Mouse (Mus musculus): ENCODE measurements around the gene Ddah2. TPM values are rescaled to one million over a fixed set of nuclear protein-coding genes. Genes with fewer than 3 reads are reported as not detected.

Gene Ddah2
- polyA plus RNA-seq, 1 experiment from 2014 or later = 582 TPM

GRCm38 (mm10) chr17:35023756-35024155 lies 35.1 kb upstream of the Ddah2 start:
- Histone ChIP-seq H3K4me3 (ENCODE audit: low read depth, low read length) (no peak overlapping the region), H3K4me1 (ENCODE audit: control insufficient read depth, insufficient read depth, low read length) (peaks cover 6% of the 10 kb centered on the region)
- DNase-seq (ENCODE audit: low spot score) = no peak

DNA sequence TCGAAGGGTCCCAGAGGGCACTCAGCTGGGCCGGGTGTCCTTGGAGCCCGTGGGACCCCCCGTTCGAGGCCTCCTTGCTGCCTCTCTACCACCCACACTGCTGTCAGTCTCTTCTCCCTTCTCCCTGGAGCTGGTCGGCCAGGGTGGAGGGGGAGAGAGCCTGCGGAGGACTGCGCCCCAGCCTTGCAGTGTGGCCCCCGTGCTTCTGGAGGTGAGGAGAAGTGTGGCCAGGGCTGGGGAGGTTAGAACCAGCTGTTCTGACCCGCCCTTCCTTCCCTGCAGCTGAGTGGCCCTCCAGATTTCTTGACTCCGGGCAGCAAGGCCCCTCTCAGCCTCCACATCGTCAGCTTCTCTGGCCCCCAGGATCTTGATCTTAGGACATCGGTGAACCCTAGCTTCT lies 34.6 kb upstream of the Ddah2 start:
- DNase-seq (ENCODE audit: low spot score) (no peak), ATAC-seq (ENCODE audit: insufficient number of reproducible peaks, low FRiP score, low TSS enrichment, low read depth) (no peak)
- H3K27me3 ChIP-seq (ENCODE audit: control insufficient read depth, insufficient read depth, low read length) = no peaks in the 10 kb centered on the region
- H3K36me3 ChIP-seq (ENCODE audit: control insufficient read depth, insufficient read depth, low read length) = no peaks in the 10 kb centered on the region
- no peak overlapping the region for H3K9ac ChIP-seq (ENCODE audit: low read length)
- no peak overlapping the region for H3K4me3 ChIP-seq (ENCODE audit: low read depth, low read length)
- H3K4me2 ChIP-seq (ENCODE audit: low read depth, severe bottlenecking) = no peak overlapping the region
- peaks cover 6% of the 10 kb centered on the region for H3K4me1 ChIP-seq (ENCODE audit: control insufficient read depth, insufficient read depth, low read length)
- 67% methylated on average over 13 of the region's 13 CpGs for WGBS
- no peak overlapping the region for H3K27ac ChIP-seq (replicated peaks; ENCODE audit: low read depth, low read length)
- H3K9me3 ChIP-seq (ENCODE audit: control insufficient read depth, low read length) = no peaks in the 10 kb centered on the region

More at GRCm38 (mm10) chr17:35023756-35024155, 35.1 kb upstream of the Ddah2 start:
- Histone ChIP-seq H3K27ac (replicated peaks; ENCODE audit: low read depth, low read length) (no peak overlapping the region), H3K9ac (ENCODE audit: low read length) (no peak overlapping the region), H3K9me3 (ENCODE audit: control insufficient read depth, low read length) (no peaks in the 10 kb centered on the region), H3K4me2 (ENCODE audit: low read depth, severe bottlenecking) (no peak overlapping the region), H3K27me3 (ENCODE audit: control insufficient read depth, insufficient read depth, low read length) (no peaks in the 10 kb centered on the region), H3K36me3 (ENCODE audit: control insufficient read depth, insufficient read depth, low read length) (no peaks in the 10 kb centered on the region)
- 70% methylated on average over 4 of the region's 4 CpGs for WGBS
- ATAC-seq (ENCODE audit: insufficient number of reproducible peaks, low FRiP score, low TSS enrichment, low read depth) = no peak

GRCm38 (mm10) chr17:35024691-35025488 lies 33.9 kb upstream of the Ddah2 start:
- Histone ChIP-seq H3K4me3 (ENCODE audit: low read depth, low read length) (no peak overlapping the region), H3K27me3 (ENCODE audit: control insufficient read depth, insufficient read depth, low read length) (no peaks in the 10 kb centered on the region), H3K9me3 (ENCODE audit: control insufficient read depth, low read length) (no peaks in the 10 kb centered on the region), H3K4me1 (ENCODE audit: control insufficient read depth, insufficient read depth, low read length) (peaks cover 10% of the 10 kb centered on the region), H3K4me2 (ENCODE audit: low read depth, severe bottlenecking) (no peak overlapping the region), H3K9ac (ENCODE audit: low read length) (no peak overlapping the region), H3K27ac (replicated peaks; ENCODE audit: low read depth, low read length) (no peak overlapping the region), H3K36me3 (ENCODE audit: control insufficient read depth, insufficient read depth, low read length) (no peaks in the 10 kb centered on the region)
- ATAC-seq (ENCODE audit: insufficient number of reproducible peaks, low FRiP score, low TSS enrichment, low read depth) = no peak
- 68% methylated on average over 6 of the region's 10 CpGs for WGBS
- DNase-seq (ENCODE audit: low spot score) = no peak

DNA sequence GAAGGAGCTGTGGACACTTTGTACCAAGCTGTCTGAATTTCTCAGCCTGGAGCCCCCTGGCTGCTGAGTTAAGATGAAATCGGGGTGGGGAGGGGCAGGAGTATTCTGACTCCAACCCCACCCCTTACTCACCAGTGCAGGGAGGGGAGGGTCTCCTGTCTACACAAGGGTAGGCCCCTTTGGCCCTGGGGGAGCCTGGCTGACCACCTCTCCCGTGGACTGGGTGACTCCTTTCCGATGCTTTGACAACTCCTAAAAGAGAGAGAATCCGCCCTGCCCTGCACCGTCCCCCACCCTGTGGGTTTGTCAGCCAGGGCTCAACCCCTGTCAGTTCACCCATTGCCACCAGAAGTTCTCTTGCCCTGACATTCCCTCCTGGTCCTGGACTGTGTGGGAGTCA lies 32.6 kb upstream of the Ddah2 start:
- ATAC-seq (ENCODE audit: insufficient number of reproducible peaks, low FRiP score, low TSS enrichment, low read depth) = no peak
- no peaks in the 10 kb centered on the region for H3K9me3 ChIP-seq (ENCODE audit: control insufficient read depth, low read length)
- H3K4me1 ChIP-seq (ENCODE audit: control insufficient read depth, insufficient read depth, low read length) = peaks cover 10% of the 10 kb centered on the region
- no peak overlapping the region for H3K27ac ChIP-seq (replicated peaks; ENCODE audit: low read depth, low read length)
- no peak overlapping the region; the same call in 1 of the 2 replicates for H3K9ac ChIP-seq (ENCODE audit: low read length)
- H3K36me3 ChIP-seq (ENCODE audit: control insufficient read depth, insufficient read depth, low read length) = no peaks in the 10 kb centered on the region
- H3K4me3 ChIP-seq (ENCODE audit: low read depth, low read length) = no peak overlapping the region
- no peak for DNase-seq (ENCODE audit: low spot score)
- 84% methylated on average over 5 of the region's 5 CpGs for WGBS
- no peaks in the 10 kb centered on the region for H3K27me3 ChIP-seq (ENCODE audit: control insufficient read depth, insufficient read depth, low read length)
- no peak overlapping the region for H3K4me2 ChIP-seq (ENCODE audit: low read depth, severe bottlenecking)

DNA sequence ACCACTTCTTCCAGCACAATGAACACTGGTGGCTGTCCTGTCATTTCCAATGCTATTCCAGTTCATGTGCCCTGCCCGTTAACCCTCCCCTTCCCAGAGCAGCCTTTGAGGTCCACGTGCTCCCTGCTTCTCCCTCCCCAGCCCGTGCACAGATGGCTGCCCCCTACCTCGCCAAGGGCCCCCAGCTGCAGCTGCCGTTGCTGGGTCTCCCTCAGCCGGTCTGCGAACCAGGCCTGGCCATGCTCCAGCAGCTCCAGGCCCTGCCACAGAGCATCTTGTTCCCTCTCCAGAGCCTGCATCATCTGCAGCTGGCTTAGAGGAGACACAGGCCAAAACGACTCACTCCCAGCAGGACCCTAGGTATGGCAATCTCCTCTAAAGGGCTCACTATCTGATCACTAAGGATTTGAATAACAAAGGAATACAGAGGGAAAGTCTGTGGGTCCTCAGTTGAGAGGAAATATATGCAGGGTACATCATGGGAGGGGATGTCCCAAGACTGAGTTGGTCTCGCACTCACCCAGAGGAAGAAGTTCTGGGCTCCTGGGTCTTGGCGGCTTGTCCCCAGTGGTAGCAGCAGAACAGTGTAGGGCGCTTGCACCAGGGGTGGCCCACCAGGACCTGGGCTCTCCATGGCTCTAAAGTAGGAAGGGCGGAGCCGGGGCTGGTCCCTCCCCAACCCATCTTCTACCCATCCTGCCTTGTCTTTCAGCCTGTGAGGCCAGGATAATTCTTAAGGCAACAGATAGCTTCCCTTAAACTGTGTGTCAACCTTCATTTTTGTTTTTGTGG lies 31.4 kb upstream of the Ddah2 start, which contains the start of gene Sapcd1:
Sapcd1 (minus strand) TSS at position 740 of the 792 bp plus-strand sequence.
- Histone ChIP-seq H3K9ac (ENCODE audit: low read length) (peak within 1 kb of the TSS; percentile 45; the same call in 1 of the 2 replicates), H3K36me3 (ENCODE audit: control insufficient read depth, insufficient read depth, low read length) (no peaks in the 10 kb centered on the region), H3K4me3 (ENCODE audit: low read depth, low read length) (no peak within 1 kb of the TSS), H3K27ac (replicated peaks; ENCODE audit: low read depth, low read length) (no peak within 1 kb of the TSS), H3K4me2 (ENCODE audit: low read depth, severe bottlenecking) (no peak within 1 kb of the TSS), H3K27me3 (ENCODE audit: control insufficient read depth, insufficient read depth, low read length) (no peaks in the 10 kb centered on the region), H3K9me3 (ENCODE audit: control insufficient read depth, low read length) (no peaks in the 10 kb centered on the region), H3K4me1 (ENCODE audit: control insufficient read depth, insufficient read depth, low read length) (peaks cover 8% of the 10 kb centered on the region)
- WGBS = 37% methylated on average over 13 of the region's 13 CpGs
- peak; percentile 42; the same call in 1 of the 2 replicates for ATAC-seq (ENCODE audit: insufficient number of reproducible peaks, low FRiP score, low TSS enrichment, low read depth)
- DNase-seq (ENCODE audit: low spot score) = peak; percentile 43

DNA sequence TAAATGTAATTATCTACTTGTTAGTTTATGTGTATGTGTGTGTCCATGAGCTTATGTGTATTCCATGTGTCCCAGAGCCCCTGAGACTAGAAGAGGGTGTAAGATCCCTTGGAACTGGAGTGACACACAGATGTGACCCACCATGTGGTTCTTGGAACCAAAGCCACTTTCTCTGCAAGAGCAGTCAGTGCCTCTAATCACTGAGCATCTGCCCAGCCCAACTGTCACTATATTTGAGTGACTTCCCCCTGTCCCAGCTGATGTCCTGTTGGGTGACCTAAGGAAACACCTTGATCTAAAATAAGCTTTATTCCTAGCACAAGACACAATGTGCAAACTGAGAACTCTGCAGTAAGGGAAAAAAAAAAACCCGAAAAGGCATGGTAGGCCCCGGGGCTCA lies 30.5 kb upstream of the Ddah2 start:
- H3K4me2 ChIP-seq (ENCODE audit: low read depth, severe bottlenecking) = no peak overlapping the region
- H3K27ac ChIP-seq (replicated peaks; ENCODE audit: low read depth, low read length) = no peak overlapping the region
- no peak overlapping the region for H3K4me3 ChIP-seq (ENCODE audit: low read depth, low read length)
- no peak for ATAC-seq (ENCODE audit: insufficient number of reproducible peaks, low FRiP score, low TSS enrichment, low read depth)
- no peaks in the 10 kb centered on the region for H3K9me3 ChIP-seq (ENCODE audit: control insufficient read depth, low read length)
- H3K4me1 ChIP-seq (ENCODE audit: control insufficient read depth, insufficient read depth, low read length) = peaks cover 8% of the 10 kb centered on the region
- H3K36me3 ChIP-seq (ENCODE audit: control insufficient read depth, insufficient read depth, low read length) = no peaks in the 10 kb centered on the region
- 83% methylated on average over 2 of the region's 2 CpGs for WGBS
- DNase-seq (ENCODE audit: low spot score) = no peak
- no peaks in the 10 kb centered on the region for H3K27me3 ChIP-seq (ENCODE audit: control insufficient read depth, insufficient read depth, low read length)
- no peak overlapping the region for H3K9ac ChIP-seq (ENCODE audit: low read length)

- H3K27ac ChIP-seq (replicated peaks; ENCODE audit: low read depth, low read length) = no peak overlapping the region
- no peak for DNase-seq (ENCODE audit: low spot score)
- no peaks in the 10 kb centered on the region for H3K36me3 ChIP-seq (ENCODE audit: control insufficient read depth, insufficient read depth, low read length)
- ATAC-seq (ENCODE audit: insufficient number of reproducible peaks, low FRiP score, low TSS enrichment, low read depth) = no peak
- no peak overlapping the region for H3K9ac ChIP-seq (ENCODE audit: low read length)
- H3K4me2 ChIP-seq (ENCODE audit: low read depth, severe bottlenecking) = 0 out of 2 replicates have a peak overlapping the region, but pooled peaks have one; percentile 0
- H3K27me3 ChIP-seq (ENCODE audit: control insufficient read depth, insufficient read depth, low read length) = no peaks in the 10 kb centered on the region
- 35% methylated on average over 19 of the region's 19 CpGs for WGBS
- no peaks in the 10 kb centered on the region for H3K9me3 ChIP-seq (ENCODE audit: control insufficient read depth, low read length)
- H3K4me3 ChIP-seq (ENCODE audit: low read depth, low read length) = no peak overlapping the region
- H3K4me1 ChIP-seq (ENCODE audit: control insufficient read depth, insufficient read depth, low read length) = peaks cover 8% of the 10 kb centered on the region
These were observed 28.9 kb upstream of the Ddah2 start for GRCm38 (mm10) chr17:35029691-35030532.

DNA sequence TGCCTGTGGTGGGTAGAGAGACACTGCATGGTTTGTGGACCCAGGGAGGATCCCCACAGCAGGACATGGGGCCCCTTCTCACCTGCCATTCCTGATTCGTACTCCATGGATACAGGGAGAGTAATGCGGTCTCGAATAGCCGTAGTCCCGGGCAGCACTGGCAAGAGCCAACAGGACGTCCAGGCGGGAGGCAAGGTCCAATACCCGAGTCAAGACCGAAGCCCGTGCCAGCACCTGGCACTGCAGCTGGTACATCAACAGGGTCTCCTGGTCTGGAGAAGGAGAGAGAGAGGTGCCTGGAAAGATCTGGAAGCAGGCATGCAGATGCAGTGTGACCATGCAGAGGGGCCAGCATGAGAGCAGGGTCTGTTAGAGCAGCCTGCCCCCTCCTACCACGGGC lies 27.6 kb upstream of the Ddah2 start:
- Histone ChIP-seq H3K4me2 (ENCODE audit: low read depth, severe bottlenecking) (no peak overlapping the region), H3K9me3 (ENCODE audit: control insufficient read depth, low read length) (no peaks in the 10 kb centered on the region), H3K27ac (replicated peaks; ENCODE audit: low read depth, low read length) (no peak overlapping the region), H3K36me3 (ENCODE audit: control insufficient read depth, insufficient read depth, low read length) (no peaks in the 10 kb centered on the region), H3K9ac (ENCODE audit: low read length) (no peak overlapping the region), H3K4me3 (ENCODE audit: low read depth, low read length) (no peak overlapping the region), H3K4me1 (ENCODE audit: control insufficient read depth, insufficient read depth, low read length) (peaks cover 8% of the 10 kb centered on the region), H3K27me3 (ENCODE audit: control insufficient read depth, insufficient read depth, low read length) (no peaks in the 10 kb centered on the region)
- ATAC-seq (ENCODE audit: insufficient number of reproducible peaks, low FRiP score, low TSS enrichment, low read depth) = no peak
- WGBS = 88% methylated on average over 11 of the region's 11 CpGs
- DNase-seq (ENCODE audit: low spot score) = no peak
